Mouse (Mus musculus) 3134 (cell line): ENCODE data around the gene Csmd2.
"Not testable (repeated sequence)": the region's sequence is repeated elsewhere in the genome, so short reads cannot be mapped to it uniquely, and the experiment has no call there.

Experiments used
- DNase-seq: peaks from one replicate; pipeline ENCODE4 v3.0.0-alpha.2; 2011; ENCODE audit warnings: low spot score; ENCODE audit not compliant: insufficient read length; ENCODE audit errors: extremely low read depth

Gene Csmd2

DNA sequence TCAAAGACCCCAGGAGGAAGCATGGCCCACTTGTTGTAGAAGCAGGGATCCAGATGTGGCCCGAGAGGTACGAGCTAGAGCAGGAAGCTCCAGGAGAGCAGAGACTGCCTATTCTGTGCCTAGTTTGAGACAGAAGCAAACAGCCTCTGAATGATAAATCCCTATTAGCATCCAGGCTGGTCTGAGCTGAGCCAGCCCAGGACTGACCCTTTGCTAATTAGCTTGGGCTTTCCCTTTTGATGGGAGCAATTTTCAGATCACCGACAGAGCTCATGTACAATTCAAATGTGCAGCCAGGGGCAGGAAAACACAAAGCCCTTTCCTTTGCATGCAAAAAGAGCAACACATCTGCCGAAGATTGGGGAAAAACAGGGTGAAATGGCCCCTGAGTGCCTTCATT is 54.2 kb downstream of the Csmd2 start:
- no peak for DNase-seq

DNA sequence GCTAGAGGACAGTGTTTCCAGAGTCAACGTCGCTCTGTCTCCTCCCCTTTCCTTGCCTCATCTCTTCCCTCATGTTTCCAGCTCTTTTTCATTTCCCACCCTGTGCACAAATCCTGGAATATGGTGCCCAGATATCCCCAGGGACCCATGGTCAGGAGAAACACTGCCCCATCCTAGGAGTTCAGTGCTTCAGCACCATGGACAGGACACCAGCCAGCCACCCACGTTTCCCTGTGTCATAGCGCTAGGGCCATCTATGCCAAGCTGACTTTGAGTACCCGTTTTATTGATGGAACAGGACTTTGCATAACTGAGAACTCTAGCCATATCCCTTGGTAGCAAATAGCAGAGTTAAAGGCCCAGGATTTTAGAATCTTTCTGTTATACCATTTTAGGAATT is 55.0 kb downstream of the Csmd2 start:
- DNase-seq = no peak

DNA sequence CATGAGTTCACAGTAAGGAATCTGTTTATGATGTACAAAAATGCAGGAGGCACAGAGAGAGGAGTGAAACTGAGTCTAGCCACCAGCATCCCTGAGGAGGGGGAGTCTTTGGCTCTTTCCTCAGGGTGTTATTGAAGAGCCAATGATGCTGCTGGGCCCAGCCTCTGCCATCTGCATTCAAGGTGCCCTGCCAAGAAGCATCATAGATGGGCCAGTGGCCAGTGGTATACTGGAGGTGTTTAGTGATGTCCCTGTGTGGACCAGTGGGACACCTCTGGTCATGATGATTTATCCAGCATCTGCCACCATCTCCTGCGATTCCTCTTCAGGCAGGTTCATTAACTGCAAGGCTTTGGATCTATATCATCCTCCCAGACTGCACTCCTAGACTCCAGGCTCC is 61.1 kb downstream of the Csmd2 start:
- DNase-seq = no peak

DNA sequence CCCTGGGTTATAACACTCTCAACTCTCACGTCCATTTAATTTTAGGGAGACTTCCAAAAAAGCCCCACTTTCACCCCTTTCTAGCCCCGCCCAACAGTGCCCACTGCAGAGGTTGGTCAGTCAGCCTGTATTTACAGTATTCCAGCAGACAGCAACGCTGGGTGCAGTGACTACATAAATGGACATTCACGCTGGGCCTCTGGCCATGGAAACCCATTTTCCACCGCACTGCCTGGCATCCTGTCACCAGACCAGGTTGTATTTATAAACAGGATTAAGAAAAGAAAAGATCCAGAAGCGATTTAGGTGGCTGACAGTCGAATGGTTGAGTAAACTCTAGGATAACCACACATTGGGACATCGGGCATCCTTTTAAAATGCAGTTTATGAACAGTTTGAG is 65.0 kb downstream of the Csmd2 start:
- no peak for DNase-seq

DNA sequence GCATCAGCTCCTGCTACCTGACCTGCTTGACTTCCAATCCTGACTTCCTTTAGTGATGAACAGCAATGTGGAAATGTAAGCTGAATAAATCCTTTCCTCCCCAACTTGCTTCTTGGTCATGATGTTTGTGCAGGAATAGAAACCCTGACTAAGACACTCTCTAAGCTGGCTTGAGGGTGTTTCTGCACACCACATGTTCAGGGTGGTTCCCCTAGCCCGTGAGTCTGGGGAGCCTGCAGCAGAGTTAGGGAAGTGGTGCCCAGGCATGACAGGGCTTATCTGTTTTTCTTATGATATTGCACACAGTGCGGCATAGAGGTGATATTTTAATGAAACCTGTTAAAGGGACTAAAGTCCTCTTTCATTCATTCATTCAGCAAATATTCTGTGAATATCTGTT is 73.6 kb downstream of the Csmd2 start:
- DNase-seq = not testable (repeated sequence)

DNA sequence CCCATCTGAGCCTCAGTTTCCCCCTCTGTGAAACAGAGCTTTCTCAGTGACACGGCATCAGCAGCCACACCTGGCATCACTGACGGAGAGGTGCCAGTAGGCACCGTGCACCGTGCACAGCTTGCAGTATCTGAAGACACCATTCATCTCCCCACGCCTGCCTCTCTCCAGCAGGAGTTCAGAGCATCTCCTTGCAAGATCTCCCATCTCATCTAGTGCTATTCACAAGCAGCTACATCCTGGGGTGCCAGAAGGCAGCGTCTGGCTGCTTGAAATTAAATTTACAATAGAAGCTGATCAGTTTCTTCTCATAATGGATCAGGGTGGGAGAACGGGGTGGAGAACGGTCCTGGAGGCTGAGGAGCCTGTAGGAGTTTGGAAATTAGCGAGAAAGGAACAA is 79.5 kb downstream of the Csmd2 start:
- DNase-seq = no peak

DNA sequence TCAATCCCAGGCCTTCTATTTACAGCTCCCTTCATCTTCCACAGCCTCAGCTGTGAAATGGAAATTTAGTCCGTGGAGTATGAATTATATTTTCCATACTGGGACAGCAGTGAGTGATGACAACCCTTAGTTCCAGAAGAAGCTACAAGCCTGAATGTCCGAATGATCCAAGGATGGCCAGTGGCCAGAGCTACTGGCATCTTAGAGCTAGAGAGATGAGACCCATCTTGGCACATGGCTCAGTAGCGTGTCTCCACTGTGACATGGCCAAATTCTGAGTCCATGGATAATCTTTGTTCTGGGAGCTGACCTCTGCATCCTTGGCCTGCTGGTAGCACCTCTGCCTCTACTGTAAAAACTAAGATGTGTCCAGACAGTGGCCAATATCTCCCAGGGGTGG is 96.8 kb downstream of the Csmd2 start:
- DNase-seq = no peak

DNA sequence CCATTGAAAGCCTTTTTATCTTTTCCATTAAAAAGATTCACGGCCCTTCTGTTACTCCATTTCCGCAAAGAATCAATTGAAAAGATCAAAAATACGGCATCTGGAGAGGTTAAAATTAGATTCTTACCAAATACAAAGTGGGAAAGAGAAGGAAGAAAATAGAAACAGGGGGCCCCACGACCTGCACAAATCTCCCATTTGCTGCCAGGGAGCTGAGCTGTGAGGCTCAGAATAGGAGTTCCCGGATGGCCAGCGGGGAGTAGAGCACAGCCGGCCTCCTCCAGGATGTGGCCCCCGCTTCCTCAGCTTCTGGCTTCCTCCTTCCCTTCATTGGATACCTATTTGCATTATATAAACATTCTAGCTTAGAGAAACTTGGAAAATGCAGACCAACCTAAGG is 97.4 kb downstream of the Csmd2 start:
- no peak for DNase-seq

DNA sequence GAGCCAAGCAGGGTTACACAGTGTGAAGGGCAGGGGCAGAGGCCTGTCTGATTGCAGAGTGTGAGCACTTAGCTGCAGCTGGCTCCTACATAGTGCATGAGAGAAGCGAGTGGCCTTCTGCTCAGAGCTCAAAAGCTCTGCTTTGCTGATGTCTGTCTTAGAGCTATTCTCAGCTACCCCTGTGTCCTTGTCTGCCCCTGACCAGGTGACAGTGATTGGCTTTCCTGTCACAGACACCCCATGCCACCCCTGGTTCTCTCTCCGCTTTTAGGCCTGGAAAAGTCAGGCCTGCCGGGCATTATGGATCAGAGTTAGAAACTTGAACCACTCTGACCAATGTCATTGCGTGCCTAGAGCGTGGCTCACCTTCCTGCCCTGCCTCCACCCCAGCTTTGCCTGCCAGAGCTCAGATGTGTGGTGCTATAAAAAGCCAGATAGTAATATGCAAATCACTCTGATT is 99.5 kb downstream of the Csmd2 start:
- DNase-seq = no peak

DNA sequence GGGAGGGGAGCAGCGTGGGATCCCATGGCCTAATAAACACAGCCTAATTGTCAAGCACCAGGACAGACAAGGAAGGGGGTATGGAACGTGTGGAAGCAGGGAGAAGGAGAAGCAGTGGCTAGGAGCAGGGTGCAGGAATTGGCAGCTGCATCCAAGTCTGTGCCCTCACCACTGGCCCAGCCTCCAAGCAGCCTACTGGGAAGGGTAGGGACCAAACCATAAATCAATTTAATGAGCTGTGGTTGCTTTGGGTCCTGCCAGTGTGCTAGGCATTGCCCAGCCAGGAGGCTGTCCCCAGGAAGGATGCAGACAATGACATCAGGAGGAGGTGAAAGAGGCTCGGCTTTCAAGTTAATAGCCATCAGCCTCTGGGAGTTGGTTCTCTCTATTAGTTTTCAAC is 100.0 kb downstream of the Csmd2 start:
- no peak for DNase-seq

DNA sequence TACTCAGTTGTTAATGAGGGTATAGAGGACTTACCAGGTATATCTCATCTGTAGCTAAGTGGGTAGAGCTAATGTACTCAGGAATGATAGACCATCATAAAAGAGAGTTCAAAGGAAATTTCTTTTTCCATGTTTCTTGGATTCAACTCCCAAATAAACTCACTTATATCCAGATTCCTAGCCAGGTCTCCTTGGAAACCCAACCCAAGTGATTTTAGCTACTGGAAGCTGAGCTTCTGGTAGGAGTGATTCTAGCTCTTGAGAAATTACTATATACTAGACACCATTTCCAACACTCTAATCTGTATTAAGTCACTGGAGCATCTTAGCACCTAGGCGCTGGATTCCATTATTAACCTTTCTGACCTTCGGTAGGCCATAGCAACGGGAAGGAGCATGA is 100.6 kb downstream of the Csmd2 start:
- DNase-seq = no peak

DNA sequence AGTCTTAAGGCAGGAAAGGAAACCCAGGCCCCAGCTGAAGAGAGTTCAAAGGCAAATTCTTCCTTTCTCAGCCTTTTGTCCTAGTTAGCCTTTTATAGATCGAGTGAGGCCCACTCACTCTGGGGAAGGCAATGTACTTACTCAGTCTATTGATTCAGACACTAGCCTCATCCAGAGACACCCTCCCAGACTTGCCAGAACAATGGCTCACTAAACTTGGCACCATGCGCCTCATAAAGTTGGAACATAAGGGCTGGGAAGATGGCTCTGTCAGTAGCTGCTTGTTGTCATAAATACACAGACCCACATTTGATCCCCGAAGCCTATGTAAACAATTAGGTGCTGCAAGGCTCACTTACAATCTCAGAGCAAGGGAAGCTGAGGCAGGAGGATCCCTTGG is 104.3 kb downstream of the Csmd2 start:
- no peak for DNase-seq

DNA sequence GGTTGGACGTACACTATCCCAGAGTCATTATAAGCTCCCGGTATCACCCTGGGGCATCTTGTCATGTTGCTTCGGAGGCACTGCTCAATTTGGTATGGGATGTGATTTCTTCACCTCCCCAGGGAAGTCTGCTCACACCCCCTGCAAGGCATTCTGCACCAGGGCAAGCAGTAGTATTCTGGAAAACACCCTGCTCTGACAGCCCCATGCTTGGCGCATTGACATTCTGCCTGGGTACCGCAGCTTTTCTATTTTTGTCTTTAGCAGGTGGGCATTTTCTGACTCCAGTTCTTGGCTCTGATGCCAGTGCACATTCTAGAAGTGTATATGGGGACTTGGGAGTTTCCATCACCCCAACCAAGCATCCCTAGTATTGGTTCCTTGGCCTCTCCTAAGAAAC is 111.9 kb downstream of the Csmd2 start:
- no peak for DNase-seq

DNA sequence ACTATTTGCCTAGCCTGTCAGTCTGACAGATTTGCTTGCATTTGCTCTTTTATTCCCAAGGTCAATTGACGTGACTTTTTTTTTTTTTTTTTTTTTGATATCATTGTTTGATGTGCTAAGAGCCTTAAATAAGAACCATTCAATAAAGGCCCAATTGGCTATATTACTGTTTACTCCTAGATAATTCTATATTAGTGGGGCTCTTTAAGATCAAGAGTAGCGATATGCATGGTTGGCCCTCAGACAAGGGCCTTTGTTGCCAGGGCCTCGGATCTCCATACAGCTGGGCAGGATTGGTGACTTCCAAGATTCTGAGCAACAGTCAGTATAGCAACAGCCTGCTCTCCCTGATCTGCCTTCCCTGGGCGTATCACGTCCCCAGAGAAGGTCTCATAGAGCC is 112.9 kb downstream of the Csmd2 start:
- DNase-seq = no peak

DNA sequence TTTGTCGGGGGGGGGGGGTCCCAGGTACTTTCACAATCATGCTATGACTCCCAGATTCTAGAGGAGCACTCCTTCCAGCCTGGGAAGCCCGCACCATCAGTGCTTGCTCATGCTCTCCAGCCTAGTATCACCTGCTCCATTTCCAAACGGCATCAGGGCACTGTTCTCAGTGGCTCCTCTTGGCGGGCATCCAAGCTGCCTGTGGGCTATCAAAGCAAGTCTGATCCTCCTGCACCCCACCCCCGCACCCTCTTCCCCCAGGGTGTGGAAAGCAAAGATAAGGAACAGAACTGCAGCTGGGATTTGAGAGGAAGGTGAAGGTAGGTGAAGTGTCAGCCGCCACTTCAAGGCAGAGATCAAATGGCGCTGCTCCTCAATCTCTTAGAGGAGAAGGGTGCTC is 128.7 kb downstream of the Csmd2 start:
- no peak for DNase-seq

DNA sequence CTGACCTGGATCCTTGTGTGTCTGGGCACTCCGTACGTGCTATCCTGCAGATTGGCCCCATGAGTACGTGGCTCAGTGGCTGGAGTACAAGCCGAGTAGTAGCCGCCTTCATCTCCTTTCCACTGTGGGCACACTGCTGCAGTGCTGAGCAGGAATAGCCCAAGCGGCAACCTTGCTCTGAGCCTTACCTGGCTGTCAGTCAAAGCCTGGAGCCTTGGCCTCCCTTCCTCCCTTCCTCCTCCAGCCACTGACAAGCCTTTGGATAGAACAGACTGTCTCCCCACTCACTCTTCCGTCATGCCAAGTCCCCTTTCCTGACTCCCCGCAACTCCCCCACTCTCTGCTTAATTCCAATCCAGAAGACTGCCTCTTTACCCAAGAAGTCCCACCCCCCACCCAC is 135.6 kb downstream of the Csmd2 start:
- DNase-seq = no peak

DNA sequence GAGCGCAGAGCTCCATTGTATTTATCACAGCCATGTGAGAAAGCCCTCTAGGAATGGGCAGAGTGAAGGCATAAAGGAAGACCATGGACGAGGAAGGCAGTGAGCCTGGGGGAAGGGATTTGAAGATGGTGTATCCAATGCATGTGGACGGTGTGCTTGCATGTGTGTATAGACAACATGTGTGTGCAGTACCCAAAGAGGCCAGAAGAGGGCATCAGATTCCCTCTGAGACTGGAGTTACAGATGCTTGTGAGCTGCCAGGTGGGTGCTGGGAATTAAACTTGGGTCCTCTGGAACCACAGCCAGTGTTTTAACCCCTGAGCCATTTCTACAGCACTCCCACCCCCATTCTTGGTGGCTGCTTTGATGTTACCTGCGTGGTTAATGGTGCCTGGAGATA is 137.1 kb downstream of the Csmd2 start:
- DNase-seq = no peak

DNA sequence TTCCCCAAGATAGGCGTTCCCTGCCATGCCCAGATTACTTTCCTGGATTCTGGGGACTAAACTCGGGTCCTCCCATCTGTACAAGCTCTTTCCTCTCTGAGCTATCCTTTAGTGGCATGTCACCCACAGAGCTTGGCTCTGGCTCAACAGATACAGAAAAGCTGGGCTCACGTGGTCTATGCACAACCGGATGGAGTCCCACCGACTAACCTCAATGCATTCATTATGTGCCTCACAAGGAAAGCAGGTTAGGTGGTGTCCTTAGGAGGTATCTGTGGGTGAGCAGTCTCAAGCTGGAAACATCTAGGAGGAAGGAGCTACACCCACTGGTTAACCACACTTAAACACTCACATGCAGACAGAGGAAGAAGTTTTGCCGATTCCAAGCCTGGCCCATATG is 140.9 kb downstream of the Csmd2 start:
- DNase-seq = no peak

DNA sequence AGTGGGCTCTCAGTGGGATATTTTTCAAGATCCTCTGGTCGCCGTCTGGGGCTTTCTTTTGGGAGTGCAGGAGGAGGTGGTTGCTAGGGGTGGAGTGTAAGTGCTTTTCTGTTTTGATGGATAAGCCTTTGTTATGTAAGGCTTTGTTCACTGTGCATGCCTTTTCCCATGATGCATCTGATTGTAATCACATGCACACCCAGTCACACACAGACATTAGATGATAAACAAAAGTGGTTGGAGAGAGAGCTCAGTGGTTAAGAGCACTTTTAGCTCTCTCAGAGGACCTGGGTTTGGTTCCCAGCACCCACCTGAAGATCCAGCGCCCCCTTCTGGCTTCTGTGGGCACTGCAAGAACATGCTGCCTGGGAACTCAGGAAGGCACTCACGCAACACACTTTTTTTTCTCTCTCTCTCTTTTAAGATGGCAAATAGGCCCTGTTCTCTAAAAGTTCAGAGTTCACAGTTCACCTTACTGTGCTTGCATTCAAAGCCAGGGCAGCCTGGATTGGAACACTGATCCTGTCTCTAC is 143.0 kb downstream of the Csmd2 start:
- DNase-seq = no peak

DNA sequence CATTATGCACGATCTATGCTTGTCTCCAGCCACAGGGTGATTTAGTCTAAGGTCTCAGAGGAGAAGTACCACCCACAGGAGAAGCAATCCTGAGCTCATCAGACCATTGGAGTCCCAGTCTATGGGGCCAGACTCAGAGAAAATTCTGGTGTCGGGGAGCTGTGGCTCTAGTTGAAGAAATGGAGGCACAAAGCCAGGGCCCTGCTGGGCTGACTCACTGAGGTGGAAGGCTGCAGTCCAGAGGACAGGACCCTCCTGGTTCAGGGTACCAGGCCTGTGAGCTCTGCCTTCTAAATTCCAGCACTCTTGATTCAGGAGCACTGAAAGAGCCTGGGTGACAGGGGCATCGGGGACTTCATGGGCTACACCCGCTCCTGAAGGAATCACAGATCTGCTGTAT is 144.0 kb downstream of the Csmd2 start:
- DNase-seq = no peak

DNA sequence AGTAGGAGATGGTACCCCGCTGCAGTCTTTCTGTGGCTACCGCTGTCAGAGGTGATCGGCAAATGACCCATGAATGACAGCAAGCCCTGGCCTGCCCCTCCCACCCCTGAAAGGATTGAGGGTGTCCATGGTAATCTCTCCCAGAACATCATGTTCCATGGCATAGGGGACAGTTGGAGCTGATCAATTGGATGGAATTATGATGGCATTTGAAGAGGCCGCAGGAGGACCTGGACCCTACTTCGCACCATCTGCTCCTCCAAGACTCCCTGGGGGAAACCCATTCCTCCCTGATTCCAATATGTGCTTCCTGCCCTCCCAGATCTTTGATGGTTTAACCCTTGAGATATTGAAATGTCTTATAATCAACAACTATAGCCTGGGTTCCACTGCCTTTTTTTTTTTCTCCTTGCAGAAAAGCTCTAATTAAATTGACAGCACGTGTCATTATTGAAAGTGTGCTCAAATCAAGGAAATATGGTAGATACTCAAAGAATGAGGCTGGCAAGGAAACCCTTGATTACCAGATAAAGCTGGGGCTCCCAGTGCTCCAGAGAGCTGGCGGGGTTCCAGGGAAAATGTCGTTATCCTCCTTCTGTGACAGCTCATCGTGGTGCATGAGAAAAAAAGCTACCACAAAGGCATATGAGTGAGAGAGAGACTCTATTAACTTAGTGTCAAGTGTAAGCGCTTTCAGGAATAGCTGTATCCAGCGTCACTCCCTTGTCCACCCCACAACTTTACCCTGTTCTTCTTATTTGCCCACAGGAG is 145.4 kb downstream of the Csmd2 start:
- DNase-seq = no peak

DNA sequence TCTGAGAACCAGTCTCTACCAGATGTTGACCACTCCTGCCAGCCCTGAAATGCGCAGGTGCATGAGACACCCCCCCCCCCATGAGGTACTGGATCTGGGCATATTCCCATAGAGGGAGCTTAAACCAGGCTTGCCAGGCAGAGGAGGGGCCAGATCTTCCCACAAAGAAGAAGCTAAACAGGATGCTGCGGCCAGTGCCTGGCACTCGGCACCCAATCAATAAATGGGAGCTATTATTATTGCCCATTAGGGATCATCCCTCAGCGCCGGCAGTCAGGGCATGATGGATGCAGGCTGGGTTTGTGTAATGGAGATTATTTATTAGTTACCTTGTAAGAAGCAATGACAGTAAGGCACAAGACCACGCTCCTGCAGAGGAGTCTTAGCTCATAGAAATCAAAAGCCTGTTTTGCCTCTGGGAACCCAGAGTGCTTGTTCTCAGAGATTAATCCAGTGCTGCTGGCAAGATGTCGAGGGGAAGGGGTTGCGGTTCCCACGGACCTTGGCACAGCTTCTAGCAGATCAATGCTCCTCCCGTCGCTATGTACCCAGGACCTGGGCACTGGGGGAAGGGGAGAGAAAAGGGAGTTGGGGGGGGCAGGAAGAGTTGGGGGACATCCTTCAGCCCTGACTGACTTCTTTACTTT is 146.8 kb downstream of the Csmd2 start:
- no peak for DNase-seq
